Mouse (Mus musculus) thymus, postnatal 25 days (tissue): ENCODE measurements around the gene Mxd3.

Experiments
- DNase-seq: peaks from one replicate; pipeline ENCODE4 v3.0.0; 2022

Mxd3 gene

GRCm38 (mm10) chr13:55329683-55330566 is at the start of gene Mxd3:
Mxd3 (minus strand) TSS chr13:55329823.
- peak; percentile 92 for DNase-seq

- DNase-seq = no peak
These were observed 49.4 kb upstream of the Mxd3 start for GRCm38 (mm10) chr13:55378907-55379580.

GRCm38 (mm10) chr13:55375877-55376276 is 46.3 kb upstream of the Mxd3 start:
- no peak for DNase-seq

- DNase-seq = peak; percentile 78
These were observed 44.7 kb upstream of the Mxd3 start for GRCm38 (mm10) chr13:55374206-55374924.

- DNase-seq = no peak
These were observed 42.1 kb upstream of the Mxd3 start for GRCm38 (mm10) chr13:55371740-55372139.

GRCm38 (mm10) chr13:55371007-55371681 is 41.5 kb upstream of the Mxd3 start:
- peak; percentile 35 for DNase-seq

- DNase-seq = peak; percentile 27
These were observed 40.6 kb upstream of the Mxd3 start for GRCm38 (mm10) chr13:55370234-55370633.

GRCm38 (mm10) chr13:55369531-55370114 is 40.0 kb upstream of the Mxd3 start, which contains the start of gene Rgs14:
Rgs14 (plus strand) TSS chr13:55369732.
- peak; percentile 87 for DNase-seq

GRCm38 (mm10) chr13:55368401-55368800 is 38.8 kb upstream of the Mxd3 start:
- DNase-seq = peak; percentile 52

GRCm38 (mm10) chr13:55362453-55363060 is 32.9 kb upstream of the Mxd3 start, which contains the start of gene Lman2:
Lman2 (minus strand) TSS chr13:55362783.
- peak; percentile 92 for DNase-seq

GRCm38 (mm10) chr13:55361974-55362452 is 32.4 kb upstream of the Mxd3 start:
- no peak for DNase-seq

GRCm38 (mm10) chr13:55361145-55361544 is 31.5 kb upstream of the Mxd3 start:
- DNase-seq = no peak

GRCm38 (mm10) chr13:55346745-55347144 is 17.1 kb upstream of the Mxd3 start:
- DNase-seq = no peak

- no peak for DNase-seq
These were observed 14.7 kb upstream of the Mxd3 start for GRCm38 (mm10) chr13:55344286-55344685.

GRCm38 (mm10) chr13:55342469-55342868 is 12.8 kb upstream of the Mxd3 start:
- no peak for DNase-seq

GRCm38 (mm10) chr13:55339259-55339658 is 9.6 kb upstream of the Mxd3 start:
- no peak for DNase-seq

GRCm38 (mm10) chr13:55338131-55339054 is 8.8 kb upstream of the Mxd3 start:
- DNase-seq = no peak

- DNase-seq = no peak
These were observed 7.8 kb upstream of the Mxd3 start for GRCm38 (mm10) chr13:55337341-55337975.

GRCm38 (mm10) chr13:55335701-55336100 is 6.1 kb upstream of the Mxd3 start:
- DNase-seq = no peak

GRCm38 (mm10) chr13:55332331-55332730 is 2.7 kb upstream of the Mxd3 start:
- DNase-seq = no peak
